Mouse (Mus musculus) Muller cell, postnatal 12 days (primary cell): Measurements from ENCODE around the gene Olfr1350.
A peak's percentile ranks its signal among the peaks of the same experiment; 100 is the strongest.
"Not testable (repeated sequence)": the region's sequence is repeated elsewhere in the genome, so short reads cannot be mapped to it uniquely, and the experiment has no call there.

ENCODE experiments used
- DNase-seq: peaks from one replicate; pipeline ENCODE4 v3.0.0-alpha.2; 2015; ENCODE audit errors: inconsistent ontology term

Olfr1350 gene

GRCm38 (mm10) chr7:6564541-6564940 is at the start of gene Olfr1350:
TSS of gene Olfr1350 (plus strand) at chr7:6564841.
- no peak for DNase-seq

- DNase-seq: no peak
Observed at GRCm38 (mm10) chr7:6521666-6522065, 43.0 kb upstream of the Olfr1350 start.

DNA sequence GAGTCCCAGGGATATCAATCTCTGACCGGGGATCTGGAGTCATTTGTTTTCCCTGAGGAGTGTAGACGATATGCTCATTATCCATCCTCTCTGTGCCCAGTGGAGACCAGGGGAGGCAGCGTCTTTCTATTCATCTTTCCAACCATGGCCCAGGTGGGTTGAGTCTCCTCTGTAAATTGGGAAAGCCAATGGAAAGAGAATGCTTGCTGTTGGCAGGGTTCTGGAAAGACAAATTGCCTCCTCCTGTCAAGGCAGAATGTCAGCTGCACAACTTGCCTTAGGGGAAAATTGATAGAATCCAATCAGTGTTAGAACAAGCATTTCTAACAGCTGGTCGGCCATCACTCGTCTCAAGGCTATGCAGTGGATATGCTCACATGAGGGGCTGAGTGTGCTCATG is 41.8 kb upstream of the Olfr1350 start, which contains the start of gene Olfr1349:
Olfr1349 (minus strand) TSS at position 101 of the 400 bp plus-strand sequence.
- no peak for DNase-seq

- no peak for DNase-seq
Observed at GRCm38 (mm10) chr7:6525001-6525400, 39.6 kb upstream of the Olfr1350 start.

DNA sequence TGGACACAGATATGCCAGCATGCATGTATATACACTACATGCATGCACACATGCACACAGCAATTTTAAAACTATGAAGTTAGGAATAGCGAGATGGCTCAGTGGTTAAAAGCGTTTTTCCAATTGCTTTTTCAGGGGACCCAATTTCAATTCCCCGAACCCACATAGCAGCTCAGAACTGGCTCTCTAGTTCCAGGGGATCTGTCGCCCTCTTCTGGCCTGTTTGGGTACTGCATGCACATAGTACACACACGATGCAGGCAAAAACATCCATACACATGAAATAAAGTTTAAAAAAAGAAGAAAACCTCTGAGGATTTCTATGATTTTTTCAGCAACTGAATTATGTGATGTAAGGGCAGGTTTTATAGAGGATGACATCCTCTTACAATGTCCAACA is 38.5 kb upstream of the Olfr1350 start:
- no peak for DNase-seq

GRCm38 (mm10) chr7:6586096-6586759 is 21.6 kb downstream of the Olfr1350 start:
- peak; percentile 1 for DNase-seq

- DNase-seq: not testable (repeated sequence)
Observed at GRCm38 (mm10) chr7:6588766-6589165, 24.1 kb downstream of the Olfr1350 start.

- no peak for DNase-seq
Observed at GRCm38 (mm10) chr7:6603331-6603730, 38.7 kb downstream of the Olfr1350 start.
